ENCODE assay signal across 8 mouse cellular contexts in genomic region chr17:56219805-56220204, GRCm38 (mm10). TPM values are rescaled to one million over a fixed set of nuclear protein-coding genes. Genes with fewer than 3 reads are reported as not detected.
DNase-seq lines count a peak whose midpoint lies in the region; ATAC-seq lines count a peak whose summit lies in the region.

No protein-coding gene starts in this region.

- no peaks in the 10 kb centered on the region for H3K9me3 ChIP-seq in heart, embryonic 15.5 days (replicated peaks)
- no peaks in the 10 kb centered on the region for H3K9me3 ChIP-seq in liver, embryonic 16.5 days (replicated peaks; ENCODE audit: control insufficient read depth, low read length)

- H3K9ac ChIP-seq in heart, embryonic 15.5 days = no peak overlapping the region
- H3K9ac ChIP-seq in liver, embryonic 16.5 days (ENCODE audit: low read depth, low read length) = no peak overlapping the region

- no peaks in the 10 kb centered on the region for H3K27me3 ChIP-seq in heart, embryonic 15.5 days
- no peaks in the 10 kb centered on the region for H3K27me3 ChIP-seq in liver, embryonic 16.5 days (ENCODE audit: control insufficient read depth, insufficient read depth, low read depth, low read length)

- 46% methylated on average over 3 of the region's 3 CpGs for WGBS in heart, embryonic 15.5 days
- 30% methylated on average over 3 of the region's 3 CpGs for WGBS in liver, embryonic 16.5 days (ENCODE audit: insufficient replicate concordance)

- DNase-seq in adrenal gland, adult 2 months = peak; percentile 73
- DNase-seq in adrenal gland, adult 18-20 months (ENCODE audit: low spot score in 2 of 2) = no peak
- peak; percentile 97 for DNase-seq in adipocyte (ENCODE audit: low spot score)
- DNase-seq in B cell, adult 2 months = no peak
- DNase-seq in urinary bladder, adult 2 months (ENCODE audit: low spot score) = no peak

- H3K36me3 ChIP-seq in heart, embryonic 15.5 days = no peaks in the 10 kb centered on the region
- no peaks in the 10 kb centered on the region for H3K36me3 ChIP-seq in liver, embryonic 16.5 days (ENCODE audit: control insufficient read depth, insufficient read depth)

- H3K4me3 ChIP-seq in heart, embryonic 15.5 days = no peak overlapping the region
- H3K4me3 ChIP-seq in liver, embryonic 16.5 days (ENCODE audit: low read depth, low read length) = no peak overlapping the region

- no peak overlapping the region; the same call in 1 of the 2 replicates for H3K4me2 ChIP-seq in heart, embryonic 15.5 days
- peak overlapping the region; percentile 87; the same call in 1 of the 2 replicates for H3K4me2 ChIP-seq in liver, embryonic 16.5 days (ENCODE audit: low read depth, low read length)

- peaks cover 19% of the 10 kb centered on the region for H3K4me1 ChIP-seq in heart, embryonic 15.5 days (replicated peaks)
- H3K4me1 ChIP-seq in liver, embryonic 16.5 days (ENCODE audit: control insufficient read depth, low read depth, low read length) = peaks cover 16% of the 10 kb centered on the region

- peak overlapping the region; percentile 90 for H3K27ac ChIP-seq in heart, embryonic 15.5 days
- peak overlapping the region; percentile 45 for H3K27ac ChIP-seq in liver, embryonic 16.5 days (ENCODE audit: low read length)

- ATAC-seq in heart, embryonic 15.5 days (replicated peaks; ENCODE audit: insufficient number of reproducible peaks, insufficient read depth, low FRiP score, low read depth) = no peak
- 0 out of 2 replicates have a peak, but pooled peaks have one; percentile 8 for ATAC-seq in liver, embryonic 16.5 days (ENCODE audit: low read depth)
- ATAC-seq in CD4-positive, CD25-positive, alpha-beta regulatory T cell, adult 4 months = no peak

RNA-seq across cellular contexts. Expression of gene Dpp9, which starts 1.1 kb away (rescaled TPM):
- 10 to 100 TPM; 37.5 to 39.7 TPM for total RNA-seq in adrenal gland, adult 2 months (2021)
- 53.2 and 65.3 TPM in 2 replicates for polyA plus RNA-seq in adrenal gland, adult 2 months (2012; rRNA removed)
- 10 to 100 TPM; 35.8 to 37.6 TPM for total RNA-seq in adrenal gland, adult 18-20 months (2021)
- polyA plus RNA-seq in heart, embryonic 15.5 days (2015; fragmentation: Nextera tagmentation; extraction: Ambion mirVana) = 19.7 and 25.7 TPM in 2 replicates
- polyA plus RNA-seq in liver, embryonic 16.5 days (2015; fragmentation: Nextera tagmentation; extraction: Ambion mirVana) = 19.9 and 23.5 TPM in 2 replicates
- polyA plus RNA-seq in CD4-positive, CD25-positive, alpha-beta regulatory T cell, adult 4 months (2017; shearing (Covaris generic)) = 10 to 100 TPM; 17.8 to 21.0 TPM
- 24.1 and 24.8 TPM in 2 replicates for polyA plus RNA-seq in urinary bladder, adult 2 months (2012; rRNA removed)

RNA-seq across cellular contexts. Expression of gene Mydgf, which starts 36.1 kb away (rescaled TPM):
- total RNA-seq in adrenal gland, adult 2 months (2021) = 10 to 100 TPM; 51.8 to 55.3 TPM
- 70.5 and 71.0 TPM in 2 replicates for polyA plus RNA-seq in adrenal gland, adult 2 months (2012; rRNA removed)
- total RNA-seq in adrenal gland, adult 18-20 months (2021) = 10 to 100 TPM; 49.6 to 56.6 TPM
- polyA plus RNA-seq in heart, embryonic 15.5 days (2015; fragmentation: Nextera tagmentation; extraction: Ambion mirVana) = 62.3 and 80.2 TPM in 2 replicates
- 56.2 and 56.4 TPM in 2 replicates for polyA plus RNA-seq in liver, embryonic 16.5 days (2015; fragmentation: Nextera tagmentation; extraction: Ambion mirVana)
- 10 to 100 TPM; 58.9 to 59.6 TPM for polyA plus RNA-seq in CD4-positive, CD25-positive, alpha-beta regulatory T cell, adult 4 months (2017; shearing (Covaris generic))
- 42.0 and 51.0 TPM in 2 replicates for polyA plus RNA-seq in urinary bladder, adult 2 months (2012; rRNA removed)

RNA-seq across cellular contexts. Expression of gene Fem1a, which starts 36.8 kb away (rescaled TPM):
- 10 to 100 TPM; 27.0 to 32.4 TPM for total RNA-seq in adrenal gland, adult 2 months (2021)
- polyA plus RNA-seq in adrenal gland, adult 2 months (2012; rRNA removed) = 44.6 and 46.9 TPM in 2 replicates
- 10 to 100 TPM; 29.2 to 30.2 TPM for total RNA-seq in adrenal gland, adult 18-20 months (2021)
- polyA plus RNA-seq in heart, embryonic 15.5 days (2015; fragmentation: Nextera tagmentation; extraction: Ambion mirVana) = 19.4 and 22.5 TPM in 2 replicates
- polyA plus RNA-seq in liver, embryonic 16.5 days (2015; fragmentation: Nextera tagmentation; extraction: Ambion mirVana) = 5.2 and 5.7 TPM in 2 replicates
- polyA plus RNA-seq in CD4-positive, CD25-positive, alpha-beta regulatory T cell, adult 4 months (2017; shearing (Covaris generic)) = 1 to 10 TPM; 4.4 to 5.5 TPM
- 14.4 and 17.2 TPM in 2 replicates for polyA plus RNA-seq in urinary bladder, adult 2 months (2012; rRNA removed)

RNA-seq across cellular contexts. Expression of gene Ticam1, which starts 56.8 kb away (rescaled TPM):
- total RNA-seq in adrenal gland, adult 2 months (2021) = 10 to 100 TPM; 22.7 to 29.4 TPM
- polyA plus RNA-seq in adrenal gland, adult 2 months (2012; rRNA removed) = 39.7 and 50.2 TPM in 2 replicates
- 10 to 100 TPM; 23.1 to 26.7 TPM for total RNA-seq in adrenal gland, adult 18-20 months (2021)
- 6.9 and 8.3 TPM in 2 replicates for polyA plus RNA-seq in heart, embryonic 15.5 days (2015; fragmentation: Nextera tagmentation; extraction: Ambion mirVana)
- polyA plus RNA-seq in liver, embryonic 16.5 days (2015; fragmentation: Nextera tagmentation; extraction: Ambion mirVana) = 3.4 and 4.2 TPM in 2 replicates
- 10 to 100 TPM in 1 of 2 experiments, 1 to 10 TPM in 1; 8.9 to 11.6 TPM for polyA plus RNA-seq in CD4-positive, CD25-positive, alpha-beta regulatory T cell, adult 4 months (2017; shearing (Covaris generic))
- polyA plus RNA-seq in urinary bladder, adult 2 months (2012; rRNA removed) = 8.7 and 10.0 TPM in 2 replicates

RNA-seq across cellular contexts. Expression of gene Tnfaip8l1, which starts 57.5 kb away (rescaled TPM):
- 1 to 10 TPM; 2.0 to 2.4 TPM for total RNA-seq in adrenal gland, adult 2 months (2021)
- polyA plus RNA-seq in adrenal gland, adult 2 months (2012; rRNA removed) = 4.2 and 6.7 TPM in 2 replicates
- total RNA-seq in adrenal gland, adult 18-20 months (2021) = 1 to 10 TPM; 1.9 to 2.5 TPM
- 6.7 and 9.2 TPM in 2 replicates for polyA plus RNA-seq in heart, embryonic 15.5 days (2015; fragmentation: Nextera tagmentation; extraction: Ambion mirVana)
- polyA plus RNA-seq in liver, embryonic 16.5 days (2015; fragmentation: Nextera tagmentation; extraction: Ambion mirVana) = 3.4 and 4.1 TPM in 2 replicates
- 10 to 100 TPM; 30.3 to 43.4 TPM for polyA plus RNA-seq in CD4-positive, CD25-positive, alpha-beta regulatory T cell, adult 4 months (2017; shearing (Covaris generic))
- 1.7 and 2.0 TPM in 2 replicates for polyA plus RNA-seq in urinary bladder, adult 2 months (2012; rRNA removed)

Comparison
In these comparisons a context has a peak if more than half of its experiments do, and no peak if none do; other contexts are left out.
1. DNase-seq: peak in adrenal gland, adult 2 months (single experiment) and adipocyte (single experiment); none in adrenal gland, adult 18-20 months (0 of 2), B cell, adult 2 months (0 of 2) and urinary bladder, adult 2 months (single experiment).